Mouse (Mus musculus) ES-Bruce4 (cell line): ENCODE measurements around the gene Kcnk12. TPM values are rescaled to one million over a fixed set of nuclear protein-coding genes. Genes with fewer than 3 reads are reported as not detected.

Experiments used
- H3K27ac ChIP-seq: 2 replicates; pipeline ENCODE4 v1.5.1; 2012; ENCODE audit warnings: low read length, inconsistent platforms; ENCODE audit not compliant: insufficient read depth
- H3K27me3 ChIP-seq: 2 replicates; pipeline ENCODE4 v1.6.1; 2012; ENCODE audit warnings: mild to moderate bottlenecking, low read length, inconsistent platforms; ENCODE audit not compliant: control insufficient read depth, poor library complexity, insufficient read depth, severe bottlenecking
- H3K36me3 ChIP-seq: 2 replicates; pipeline ENCODE4 v1.6.1; 2012; ENCODE audit warnings: inconsistent platforms, mild to moderate bottlenecking, low read length, moderate library complexity; ENCODE audit not compliant: control insufficient read depth, poor library complexity, insufficient read depth, severe bottlenecking
- H3K4me1 ChIP-seq: one replicate; pipeline ENCODE4 v1.8.1; 2011; ENCODE audit warnings: low read length; ENCODE audit not compliant: control insufficient read depth, insufficient read depth
- H3K4me3 ChIP-seq: 2 replicates; pipeline ENCODE4 v1.5.1; 2011; ENCODE audit warnings: low read depth, mild to moderate bottlenecking, low read length
- H3K9ac ChIP-seq: 2 replicates; pipeline ENCODE4 v1.6.1; 2012; ENCODE audit warnings: low read depth, mild to moderate bottlenecking, inconsistent platforms; ENCODE audit not compliant: poor library complexity, severe bottlenecking
- H3K9me3 ChIP-seq: replicated peaks from 2 replicates; pipeline ENCODE4 v1.6.1; 2012; ENCODE audit warnings: mild to moderate bottlenecking, low read length, inconsistent platforms; ENCODE audit not compliant: control insufficient read depth, poor library complexity, insufficient read depth, severe bottlenecking
- CTCF ChIP-seq: IDR thresholded peaks from one replicate; pipeline ENCODE4 v1.8.1; 2011; ENCODE audit warnings: low read depth, low read length
- EP300 ChIP-seq: IDR thresholded peaks from 2 replicates; pipeline ENCODE4 v1.6.1; 2011; ENCODE audit warnings: low read depth, low read length; ENCODE audit not compliant: insufficient read depth
- POLR2A ChIP-seq: IDR thresholded peaks from one replicate; pipeline ENCODE4 v1.8.1; 2011; ENCODE audit warnings: low read length; ENCODE audit not compliant: insufficient read depth
- polyA plus RNA-seq: library from polyadenylated mRNA; stranded (reverse); fragments of >200 nt; gene quantifications from 2 replicates; pipeline ENCODE4 v1.2.4, GENCODE M21; 2011; ENCODE audit warnings: low read depth; ENCODE audit not compliant: missing spikeins, insufficient read depth, insufficient read length

Gene Kcnk12
- polyA plus RNA-seq, 1 experiment: not detected

DNA sequence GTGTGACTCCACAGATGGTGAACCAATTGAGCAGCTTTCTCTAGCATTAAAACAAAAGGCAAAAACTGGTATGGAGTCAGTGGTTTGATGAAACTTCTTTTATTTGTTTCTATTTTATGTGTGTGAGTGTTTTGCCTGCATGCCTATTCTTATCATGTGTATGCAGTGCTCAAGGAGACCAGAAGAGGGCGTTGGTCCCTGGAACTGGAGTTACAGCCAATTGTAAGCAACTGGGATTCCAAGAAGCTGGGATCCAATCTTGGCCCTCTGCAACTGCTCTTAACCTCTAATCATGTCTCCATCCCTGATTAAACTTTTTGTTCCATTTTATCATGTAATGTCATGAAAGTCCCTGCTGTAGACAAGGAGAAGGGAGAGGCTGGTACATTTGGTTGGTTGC, 58.0 kb downstream of the Kcnk12 start:
- no peaks in the 10 kb centered on the region for H3K4me1 ChIP-seq
- TF ChIP-seq EP300: no peak
- TF ChIP-seq CTCF: peak; percentile 13
- H3K4me3 ChIP-seq: no peak overlapping the region
- H3K27me3 ChIP-seq: no peaks in the 10 kb centered on the region
- H3K9me3 ChIP-seq: peaks cover 6% of the 10 kb centered on the region
- no peak overlapping the region for H3K9ac ChIP-seq
- no peaks in the 10 kb centered on the region for H3K36me3 ChIP-seq
- H3K27ac ChIP-seq: no peak overlapping the region

DNA sequence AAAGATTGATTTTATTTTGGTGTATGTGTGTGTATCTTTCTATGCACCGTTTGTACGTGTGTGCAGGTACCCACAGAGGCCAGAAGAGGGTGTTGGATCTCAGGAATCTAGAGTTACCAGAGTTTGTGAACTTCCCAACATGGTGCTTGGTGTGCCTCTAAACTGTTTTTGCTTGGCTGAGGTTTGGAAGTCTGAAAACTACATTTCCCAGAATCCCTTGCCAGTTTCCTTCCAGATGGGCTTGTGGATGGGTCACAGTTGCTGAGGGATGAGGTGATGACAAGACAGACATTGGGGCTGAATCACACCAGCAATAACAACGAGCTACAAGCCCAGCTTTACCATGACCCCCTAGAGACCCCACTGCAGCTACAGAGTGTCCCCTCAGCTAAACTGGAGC, 60.6 kb downstream of the Kcnk12 start:
- no peaks in the 10 kb centered on the region for H3K36me3 ChIP-seq
- no peak for TF ChIP-seq CTCF
- no peak for TF ChIP-seq EP300
- no peak for TF ChIP-seq POLR2A
- H3K9me3 ChIP-seq: peaks cover 6% of the 10 kb centered on the region
- H3K9ac ChIP-seq: no peak overlapping the region
- no peaks in the 10 kb centered on the region for H3K27me3 ChIP-seq
- H3K4me3 ChIP-seq: no peak overlapping the region
- no peaks in the 10 kb centered on the region for H3K4me1 ChIP-seq
- H3K27ac ChIP-seq: no peak overlapping the region

DNA sequence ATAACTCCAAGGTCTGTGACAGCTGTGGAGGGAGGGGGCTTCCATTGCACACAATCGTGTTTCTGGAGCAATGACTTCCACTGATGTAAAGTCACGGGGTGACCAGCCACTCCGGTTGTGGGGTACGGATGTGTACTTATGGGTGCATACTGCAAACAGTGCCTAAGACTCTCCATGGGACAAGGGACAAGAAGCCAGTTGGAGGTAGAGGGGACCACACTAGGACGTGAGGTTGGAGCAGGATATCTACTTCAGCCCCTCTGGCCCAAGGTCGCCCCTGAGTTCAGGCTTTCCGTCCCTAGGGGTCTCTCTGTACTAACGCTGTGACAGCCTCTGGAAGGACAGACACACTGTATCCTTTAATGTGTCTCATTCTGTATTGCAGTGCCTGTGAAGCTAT, 63.3 kb downstream of the Kcnk12 start:
- Histone ChIP-seq H3K4me3 (no peak overlapping the region), H3K36me3 (no peaks in the 10 kb centered on the region), H3K27me3 (no peaks in the 10 kb centered on the region), H3K27ac (no peak overlapping the region), H3K9me3 (peaks cover 6% of the 10 kb centered on the region), H3K9ac (no peak overlapping the region), H3K4me1 (no peaks in the 10 kb centered on the region)
- TF ChIP-seq POLR2A (no peak), CTCF (no peak), EP300 (no peak)

DNA sequence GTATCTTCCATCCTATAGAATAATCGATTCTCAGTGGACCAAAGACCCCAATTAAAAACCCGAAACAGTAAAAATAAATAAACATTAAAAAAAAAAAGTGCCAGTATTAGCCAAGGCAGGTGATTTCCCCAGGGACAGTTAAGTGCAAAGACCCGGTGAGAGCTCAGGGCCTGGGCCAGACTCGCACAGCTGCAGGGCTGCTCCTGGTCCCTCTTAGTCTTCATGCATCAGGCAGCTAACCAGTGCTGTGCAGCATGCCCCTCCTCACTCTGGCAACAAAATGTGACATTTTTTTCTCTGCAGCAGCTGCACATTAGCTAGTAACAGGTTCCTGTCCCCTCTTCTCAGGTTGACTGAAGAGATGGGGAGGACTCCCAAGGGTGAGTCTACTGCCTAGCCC, 65.8 kb downstream of the Kcnk12 start:
- Histone ChIP-seq H3K4me3 (no peak overlapping the region), H3K9ac (no peak overlapping the region), H3K4me1 (no peaks in the 10 kb centered on the region), H3K27ac (no peak overlapping the region), H3K27me3 (no peaks in the 10 kb centered on the region), H3K9me3 (peaks cover 5% of the 10 kb centered on the region), H3K36me3 (no peaks in the 10 kb centered on the region)
- no peak for TF ChIP-seq EP300
- TF ChIP-seq POLR2A: no peak
- TF ChIP-seq CTCF: no peak

DNA sequence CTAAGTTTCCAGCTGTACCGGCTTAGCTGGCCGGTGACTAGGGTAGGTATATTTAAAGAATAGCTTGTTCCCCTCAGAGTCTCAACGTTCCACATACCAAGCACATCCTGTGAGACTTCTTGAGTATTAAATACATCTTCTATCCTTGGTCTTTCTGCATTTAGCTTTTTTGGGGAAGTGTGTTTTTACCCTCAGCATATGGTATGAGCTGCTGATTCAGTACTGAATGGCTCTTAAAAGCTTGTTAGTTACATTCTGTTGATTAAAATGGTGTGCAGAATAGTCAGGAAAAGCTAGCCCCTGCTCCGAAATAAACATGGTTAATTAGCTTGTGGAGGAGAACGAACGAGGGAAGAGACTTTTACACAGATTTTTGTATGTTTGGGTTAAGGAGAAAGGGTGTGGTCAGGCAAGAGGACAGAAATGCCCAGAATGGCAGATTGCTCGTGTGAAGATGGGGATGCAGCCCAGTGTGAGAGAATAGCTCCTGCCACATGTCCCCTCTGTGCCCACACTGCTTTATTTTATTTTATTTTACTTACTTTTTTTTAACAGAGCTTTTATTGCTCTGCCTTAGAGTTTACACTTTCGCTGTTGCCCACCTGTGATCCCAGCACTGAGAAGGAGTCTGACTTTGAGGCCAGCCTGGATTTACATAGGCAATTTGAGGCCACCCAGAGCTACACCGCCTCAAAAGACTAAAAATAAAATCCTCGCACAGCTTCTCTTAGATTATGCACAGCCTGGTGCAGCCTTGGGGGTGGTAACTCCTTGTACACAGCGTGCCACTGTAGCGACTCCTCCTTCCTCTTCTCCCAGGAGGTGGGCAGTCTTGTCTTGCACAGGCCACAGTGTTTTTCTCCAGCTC, 71.1 kb downstream of the Kcnk12 start:
- peaks cover 32% of the 10 kb centered on the region for H3K36me3 ChIP-seq
- no peaks in the 10 kb centered on the region for H3K4me1 ChIP-seq
- no peak overlapping the region for H3K27ac ChIP-seq
- H3K4me3 ChIP-seq: no peak overlapping the region
- no peaks in the 10 kb centered on the region for H3K27me3 ChIP-seq
- no peak overlapping the region for H3K9ac ChIP-seq
- TF ChIP-seq CTCF (no peak), EP300 (no peak), POLR2A (no peak)
- no peaks in the 10 kb centered on the region for H3K9me3 ChIP-seq

DNA sequence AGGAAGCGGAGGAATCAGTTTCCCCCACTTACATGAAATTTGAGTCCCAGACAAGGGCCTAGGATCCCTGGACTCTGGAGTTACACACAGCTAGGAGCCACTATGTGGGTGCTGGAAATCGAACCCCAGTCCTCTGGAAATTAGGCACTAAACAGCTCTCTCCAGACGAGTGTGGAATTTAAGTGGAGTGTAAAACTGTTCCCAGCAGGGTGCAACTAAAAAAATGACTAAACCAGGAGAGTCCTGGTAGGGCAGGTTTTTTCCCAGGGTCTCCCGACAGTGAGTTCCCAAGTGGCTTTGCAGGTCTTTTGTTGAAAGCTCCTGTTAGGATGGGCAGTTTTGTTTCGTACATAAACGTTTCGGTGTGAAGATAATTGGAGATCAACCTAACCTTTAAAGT, 73.1 kb downstream of the Kcnk12 start:
- no peaks in the 10 kb centered on the region for H3K27me3 ChIP-seq
- no peaks in the 10 kb centered on the region for H3K9me3 ChIP-seq
- TF ChIP-seq POLR2A (no peak), EP300 (no peak), CTCF (no peak)
- H3K4me1 ChIP-seq: no peaks in the 10 kb centered on the region
- H3K4me3 ChIP-seq: no peak overlapping the region
- no peak overlapping the region for H3K9ac ChIP-seq
- no peak overlapping the region for H3K27ac ChIP-seq
- peaks cover 45% of the 10 kb centered on the region for H3K36me3 ChIP-seq
